Mouse (Mus musculus): Measurements from ENCODE around the gene Mrps34. TPM values are rescaled to one million over a fixed set of nuclear protein-coding genes. Genes with fewer than 3 reads are reported as not detected.

The Mrps34 gene
- polyA plus RNA-seq, 1 experiment from 2014 or later: 86.8 TPM

GRCm38 (mm10) chr17:24902671-24903474 is 8.0 kb downstream of the Mrps34 start:
- Histone ChIP-seq H3K36me3 (peaks cover 100% of the 10 kb centered on the region), H3K4me1 (peaks cover 3% of the 10 kb centered on the region), H3K27me3 (no peaks in the 10 kb centered on the region), H3K27ac (replicated peaks) (no peak overlapping the region), H3K4me3 (replicated peaks) (no peak overlapping the region), H3K9me3 (replicated peaks) (no peaks in the 10 kb centered on the region), H3K9ac (no peak overlapping the region), H3K4me2 (replicated peaks) (no peak overlapping the region)
- ATAC-seq (ENCODE audit: insufficient number of reproducible peaks, low FRiP score, low TSS enrichment, low read depth): no peak
- 69% methylated on average over 9 of the region's 9 CpGs for WGBS

DNA sequence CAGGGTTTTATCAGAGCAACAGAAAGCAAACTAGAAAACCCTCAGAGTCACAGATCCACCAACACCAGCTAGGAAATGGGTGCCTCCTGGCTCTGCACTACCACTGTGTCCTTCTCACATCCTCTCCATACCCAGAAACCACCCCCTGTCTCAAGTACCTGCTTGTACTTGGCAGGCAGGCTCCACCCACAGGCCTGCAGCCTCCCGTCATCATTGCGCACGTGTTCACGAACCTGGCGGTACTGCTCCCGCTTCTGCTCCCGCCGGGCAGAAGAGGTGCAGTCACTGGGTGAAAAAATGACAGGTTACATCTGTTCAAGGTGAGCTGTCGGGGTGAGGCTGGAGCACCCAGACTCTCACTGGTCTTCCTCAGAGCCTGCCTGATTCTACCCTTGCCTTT is 8.9 kb downstream of the Mrps34 start:
- no peak overlapping the region for H3K9ac ChIP-seq
- peaks cover 100% of the 10 kb centered on the region for H3K36me3 ChIP-seq
- no peaks in the 10 kb centered on the region for H3K27me3 ChIP-seq
- no peaks in the 10 kb centered on the region for H3K4me1 ChIP-seq
- no peak overlapping the region for H3K4me2 ChIP-seq (replicated peaks)
- ATAC-seq (ENCODE audit: insufficient number of reproducible peaks, low FRiP score, low TSS enrichment, low read depth): no peak
- H3K27ac ChIP-seq (replicated peaks): no peak overlapping the region
- H3K9me3 ChIP-seq (replicated peaks): no peaks in the 10 kb centered on the region
- H3K4me3 ChIP-seq (replicated peaks): no peak overlapping the region
- 89% methylated on average over 9 of the region's 9 CpGs for WGBS

DNA sequence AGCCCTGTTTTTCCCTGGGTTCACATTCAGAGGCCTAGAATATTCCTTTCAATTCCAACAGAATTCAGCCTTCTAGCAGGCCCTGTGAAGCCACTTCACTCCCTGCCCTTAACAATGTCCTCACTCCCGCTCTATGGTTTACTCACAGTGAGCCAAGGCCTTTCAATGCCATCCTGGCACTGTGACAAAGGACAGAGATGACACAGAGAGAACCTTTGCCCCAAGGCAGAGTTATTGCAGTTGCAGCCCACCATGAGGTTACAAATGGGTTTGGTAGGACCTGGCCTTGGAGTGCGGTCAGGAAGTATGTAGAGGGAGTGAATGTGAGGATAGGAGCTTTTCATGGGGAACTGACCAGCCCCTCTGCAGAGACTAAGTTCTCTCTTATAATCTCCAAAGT is 12.7 kb downstream of the Mrps34 start:
- Histone ChIP-seq H3K4me2 (replicated peaks) (no peak overlapping the region), H3K9me3 (replicated peaks) (no peaks in the 10 kb centered on the region), H3K4me3 (replicated peaks) (no peak overlapping the region), H3K4me1 (no peaks in the 10 kb centered on the region), H3K27me3 (no peaks in the 10 kb centered on the region), H3K27ac (replicated peaks) (no peak overlapping the region), H3K9ac (no peak overlapping the region), H3K36me3 (peaks cover 98% of the 10 kb centered on the region)
- no peak for ATAC-seq (ENCODE audit: insufficient number of reproducible peaks, low FRiP score, low TSS enrichment, low read depth)
- 92% methylated on average over 2 of the region's 2 CpGs for WGBS

- Histone ChIP-seq H3K36me3 (peaks cover 97% of the 10 kb centered on the region), H3K4me3 (replicated peaks) (no peak overlapping the region), H3K9me3 (replicated peaks) (no peaks in the 10 kb centered on the region), H3K4me2 (replicated peaks) (no peak overlapping the region), H3K9ac (no peak overlapping the region), H3K4me1 (no peaks in the 10 kb centered on the region), H3K27me3 (no peaks in the 10 kb centered on the region), H3K27ac (replicated peaks) (no peak overlapping the region)
- ATAC-seq (ENCODE audit: insufficient number of reproducible peaks, low FRiP score, low TSS enrichment, low read depth): no peak
Measured at GRCm38 (mm10) chr17:24913984-24914383, 19.1 kb downstream of the Mrps34 start.

DNA sequence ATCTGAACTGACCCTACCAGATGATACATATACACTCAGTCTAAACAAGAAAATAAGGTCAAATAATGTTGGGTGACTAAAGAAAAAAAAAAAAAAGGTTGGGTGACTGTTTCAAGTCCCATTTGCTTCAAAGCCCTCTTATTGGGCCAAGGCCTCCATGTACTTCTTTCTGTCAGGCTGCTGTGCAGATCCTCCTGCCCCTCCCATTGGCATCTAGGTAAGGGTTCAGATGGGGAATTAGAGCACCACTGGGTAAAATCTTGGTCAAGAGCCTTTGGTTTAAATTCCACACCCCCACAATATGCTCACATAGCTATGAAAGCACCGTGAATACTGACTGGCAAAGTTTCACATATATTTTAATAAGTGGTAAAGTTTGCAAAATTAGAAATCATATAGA is 28.3 kb downstream of the Mrps34 start:
- H3K4me1 ChIP-seq: no peaks in the 10 kb centered on the region
- ATAC-seq (ENCODE audit: insufficient number of reproducible peaks, low FRiP score, low TSS enrichment, low read depth): no peak
- WGBS: 88% methylated on average over 1 of the region's 1 CpGs

GRCm38 (mm10) chr17:24929506-24929905 is 34.6 kb downstream of the Mrps34 start:
- ATAC-seq (ENCODE audit: insufficient number of reproducible peaks, low FRiP score, low TSS enrichment, low read depth): no peak
- no peak overlapping the region for H3K4me2 ChIP-seq (replicated peaks)
- H3K36me3 ChIP-seq: peaks cover 47% of the 10 kb centered on the region
- no peak overlapping the region for H3K9ac ChIP-seq
- H3K4me3 ChIP-seq (replicated peaks): no peak overlapping the region
- 94% methylated on average over 1 of the region's 1 CpGs for WGBS
- H3K27ac ChIP-seq (replicated peaks): no peak overlapping the region
- H3K27me3 ChIP-seq: no peaks in the 10 kb centered on the region
- no peaks in the 10 kb centered on the region for H3K9me3 ChIP-seq (replicated peaks)
- H3K4me1 ChIP-seq: peaks cover 2% of the 10 kb centered on the region; the same call in 1 of the 2 replicates

More for the DNA sequence above, 28.3 kb downstream of the Mrps34 start:
- no peaks in the 10 kb centered on the region for H3K9me3 ChIP-seq (replicated peaks)
- no peak overlapping the region for H3K27ac ChIP-seq (replicated peaks)
- no peak overlapping the region for H3K9ac ChIP-seq
- H3K4me2 ChIP-seq (replicated peaks): no peak overlapping the region
- H3K4me3 ChIP-seq (replicated peaks): no peak overlapping the region
- peaks cover 93% of the 10 kb centered on the region for H3K36me3 ChIP-seq
- H3K27me3 ChIP-seq: no peaks in the 10 kb centered on the region

GRCm38 (mm10) chr17:24932431-24932830 is 37.5 kb downstream of the Mrps34 start:
- Histone ChIP-seq H3K27me3 (no peaks in the 10 kb centered on the region), H3K4me2 (replicated peaks) (no peak overlapping the region)
- ATAC-seq (ENCODE audit: insufficient number of reproducible peaks, low FRiP score, low TSS enrichment, low read depth): no peak

GRCm38 (mm10) chr17:24933163-24933562 is 38.2 kb downstream of the Mrps34 start:
- no peak overlapping the region for H3K4me3 ChIP-seq (replicated peaks)
- H3K9me3 ChIP-seq (replicated peaks): no peaks in the 10 kb centered on the region
- WGBS: 70% methylated on average over 4 of the region's 4 CpGs
- H3K36me3 ChIP-seq: peaks cover 15% of the 10 kb centered on the region; the same call in 1 of the 2 replicates
- H3K27me3 ChIP-seq: no peaks in the 10 kb centered on the region
- no peak overlapping the region for H3K4me2 ChIP-seq (replicated peaks)
- H3K27ac ChIP-seq (replicated peaks): no peak overlapping the region
- no peak for ATAC-seq (ENCODE audit: insufficient number of reproducible peaks, low FRiP score, low TSS enrichment, low read depth)
- no peak overlapping the region for H3K9ac ChIP-seq
- peaks cover 19% of the 10 kb centered on the region for H3K4me1 ChIP-seq

More at GRCm38 (mm10) chr17:24932431-24932830, 37.5 kb downstream of the Mrps34 start:
- Histone ChIP-seq H3K4me3 (replicated peaks) (no peak overlapping the region), H3K9me3 (replicated peaks) (no peaks in the 10 kb centered on the region), H3K4me1 (peaks cover 19% of the 10 kb centered on the region), H3K36me3 (peaks cover 20% of the 10 kb centered on the region), H3K9ac (no peak overlapping the region), H3K27ac (replicated peaks) (no peak overlapping the region)
- 93% methylated on average over 4 of the region's 4 CpGs for WGBS

DNA sequence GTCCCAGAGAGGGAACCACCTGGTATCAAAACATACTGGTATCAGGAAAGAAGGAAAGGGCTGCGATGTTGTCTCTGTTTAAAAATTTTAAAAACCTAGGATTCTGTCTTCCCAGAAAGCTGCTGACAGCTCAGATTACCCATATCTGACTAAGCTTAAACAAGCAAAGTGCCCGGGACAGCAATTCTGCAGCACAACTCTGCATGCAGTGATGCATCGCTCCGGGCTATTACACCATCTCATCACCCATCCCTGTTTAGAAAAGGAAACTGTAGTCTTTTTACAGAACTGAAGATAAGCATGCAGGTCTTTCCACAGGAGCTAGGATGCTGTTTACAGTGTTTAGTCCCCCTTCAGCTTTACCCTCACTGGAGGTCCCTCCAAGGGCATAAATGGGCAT is 40.0 kb downstream of the Mrps34 start:
- no peak for ATAC-seq (ENCODE audit: insufficient number of reproducible peaks, low FRiP score, low TSS enrichment, low read depth)
- WGBS: 71% methylated on average over 4 of the region's 4 CpGs
- H3K4me3 ChIP-seq (replicated peaks): peak overlapping the region; percentile 96

DNA sequence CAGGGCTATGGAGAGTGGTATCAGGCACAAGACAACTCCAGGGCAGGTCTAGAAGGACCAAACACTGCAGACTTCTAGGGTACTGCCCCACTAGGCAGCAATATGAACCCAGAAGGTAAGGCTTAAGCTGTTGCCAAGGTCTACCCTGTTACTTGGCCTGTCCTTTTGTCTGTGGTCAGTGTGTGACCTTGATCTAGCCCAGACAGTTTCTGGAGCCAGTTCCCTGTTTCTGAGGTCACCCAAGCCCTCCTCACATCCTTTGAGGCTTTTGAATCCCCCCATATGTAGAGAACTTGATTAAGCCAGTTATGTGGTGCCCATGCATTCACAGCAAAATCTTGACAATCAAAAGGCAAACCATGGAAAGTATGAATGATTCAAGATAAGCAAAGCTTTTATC is 40.8 kb downstream of the Mrps34 start:
- H3K4me3 ChIP-seq (replicated peaks): peak overlapping the region; percentile 96
- H3K27ac ChIP-seq (replicated peaks): no peak overlapping the region
- H3K27me3 ChIP-seq: no peaks in the 10 kb centered on the region
- H3K9ac ChIP-seq: peak overlapping the region; percentile 16; the same call in 1 of the 2 replicates
- H3K4me2 ChIP-seq (replicated peaks): peak overlapping the region; percentile 75
- no peak for ATAC-seq (ENCODE audit: insufficient number of reproducible peaks, low FRiP score, low TSS enrichment, low read depth)
- H3K36me3 ChIP-seq: 0 out of 2 replicates have a peak, but pooled peaks cover 9% of the 10 kb centered on the region
- H3K9me3 ChIP-seq (replicated peaks): no peaks in the 10 kb centered on the region
- H3K4me1 ChIP-seq: peaks cover 19% of the 10 kb centered on the region

More for the DNA sequence above, 40.0 kb downstream of the Mrps34 start:
- H3K36me3 ChIP-seq: 0 out of 2 replicates have a peak, but pooled peaks cover 9% of the 10 kb centered on the region
- no peaks in the 10 kb centered on the region for H3K9me3 ChIP-seq (replicated peaks)
- H3K9ac ChIP-seq: peak overlapping the region; percentile 16
- peak overlapping the region; percentile 75 for H3K4me2 ChIP-seq (replicated peaks)
- no peak overlapping the region for H3K27ac ChIP-seq (replicated peaks)
- no peaks in the 10 kb centered on the region for H3K27me3 ChIP-seq
- peaks cover 19% of the 10 kb centered on the region for H3K4me1 ChIP-seq

DNA sequence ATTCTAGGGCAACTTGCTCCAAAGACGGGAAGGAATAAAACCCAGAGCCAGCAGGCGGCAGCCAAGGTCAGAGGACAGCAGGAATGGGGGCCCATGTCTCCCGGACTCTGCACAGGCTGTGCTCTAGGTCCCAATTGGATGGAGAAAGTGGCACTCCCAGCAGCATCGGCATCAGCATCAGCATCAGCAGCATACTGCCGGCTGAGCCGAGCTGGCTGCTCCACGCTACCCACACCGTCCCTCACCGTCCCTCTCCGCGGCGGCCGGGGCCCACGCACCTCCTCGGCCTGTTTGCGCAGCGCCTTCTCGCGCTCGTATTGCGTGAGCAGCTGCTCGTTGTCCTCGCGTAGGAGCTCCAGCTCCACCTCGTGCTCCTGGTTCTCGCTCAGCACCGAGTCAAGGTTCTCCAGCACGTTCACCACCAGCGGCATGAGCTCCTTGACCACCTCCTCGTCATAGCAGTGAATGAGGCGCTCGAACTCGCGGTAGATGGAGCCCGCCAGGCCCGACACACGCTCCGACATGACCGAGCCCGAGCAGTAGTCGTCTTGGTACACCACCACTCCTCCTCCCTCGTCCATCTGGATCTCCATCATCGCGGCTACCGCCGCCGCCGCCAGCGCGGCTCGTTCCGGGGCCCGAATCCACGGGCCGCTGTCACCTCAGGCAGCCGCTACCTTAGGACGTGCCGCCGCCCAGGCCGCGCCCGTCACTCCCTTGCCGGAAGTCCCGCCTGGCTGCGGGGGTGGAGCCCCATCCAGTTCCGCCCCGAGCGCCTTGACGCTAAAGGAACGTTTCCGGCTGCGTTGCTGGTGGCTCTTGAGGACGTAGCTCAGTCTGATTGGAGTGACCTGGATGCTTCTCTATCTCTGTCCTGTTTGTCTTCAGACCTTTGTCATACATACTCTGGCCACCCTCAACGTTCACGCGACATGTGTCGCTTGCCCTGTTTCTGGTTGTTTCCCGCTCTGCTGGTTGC is 41.6 kb downstream of the Mrps34 start, which contains the start of gene Mapk8ip3:
Gene Mapk8ip3 (minus strand): TSS at position 719 of the 979 bp plus-strand sequence.
- H3K36me3 ChIP-seq: 0 out of 2 replicates have a peak, but pooled peaks cover 4% of the 10 kb centered on the region
- ATAC-seq (ENCODE audit: insufficient number of reproducible peaks, low FRiP score, low TSS enrichment, low read depth): peak; percentile 96
- peak within 1 kb of the TSS; percentile 75 for H3K4me2 ChIP-seq (replicated peaks)
- H3K9ac ChIP-seq: peak within 1 kb of the TSS; percentile 85
- H3K4me3 ChIP-seq (replicated peaks): peak within 1 kb of the TSS; percentile 96
- peak within 1 kb of the TSS; percentile 88 for H3K27ac ChIP-seq (replicated peaks)
- under 1% methylated on average over 78 of the region's 78 CpGs for WGBS
- no peaks in the 10 kb centered on the region for H3K27me3 ChIP-seq
- H3K4me1 ChIP-seq: peaks cover 19% of the 10 kb centered on the region
- H3K9me3 ChIP-seq (replicated peaks): no peaks in the 10 kb centered on the region

Data from embryonic facial prominence, embryonic 15.5 days (tissue).